Mouse (Mus musculus) G1E (cell line): Measurements from ENCODE around the gene Slc10a3.

Experiments used
- CTCF ChIP-seq: IDR thresholded peaks from 2 replicates; pipeline ENCODE4 v1.5.1; 2012; ENCODE audit warnings: low read depth, low read length, inconsistent platforms, mixed read lengths
- GATA2 ChIP-seq: IDR thresholded peaks from 2 replicates; pipeline ENCODE4 v1.6.1; 2012; ENCODE audit warnings: low read depth, low read length, inconsistent platforms, borderline replicate concordance
- POLR2AphosphoS5 ChIP-seq: IDR thresholded peaks from 2 replicates; pipeline ENCODE4 v1.6.1; 2012; ENCODE audit warnings: low read depth, low read length, inconsistent platforms; ENCODE audit not compliant: insufficient replicate concordance
- TAL1 ChIP-seq: conservative IDR thresholded peaks from 2 replicates; pipeline ENCODE4 v1.6.1; 2012; ENCODE audit warnings: low read depth, low read length, inconsistent platforms, mixed read lengths

DNA sequence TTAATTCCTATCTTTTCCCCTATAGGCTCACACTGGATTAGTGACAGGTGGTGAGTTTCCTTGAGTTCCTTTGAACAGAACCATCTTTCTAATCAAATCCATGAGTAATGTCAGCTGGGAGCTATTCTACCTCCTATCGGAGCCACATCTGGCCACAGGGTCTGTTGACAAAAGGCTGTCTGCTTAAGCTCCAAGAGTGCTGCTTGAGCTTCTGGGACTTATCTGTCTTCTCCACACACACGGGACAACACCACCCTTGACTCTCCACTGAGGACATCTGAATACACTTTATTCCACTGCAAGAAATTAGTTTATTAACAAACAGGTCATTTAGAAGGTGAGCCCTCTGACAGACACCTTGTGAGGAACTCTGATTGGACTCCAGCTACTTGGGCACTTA lies 11.3 kb upstream of the Slc10a3 start:
- TF ChIP-seq CTCF (no peak), POLR2AphosphoS5 (no peak), GATA2 (no peak), TAL1 (no peak)
